Mouse (Mus musculus) left cerebral cortex, postnatal 25 days (tissue): ENCODE measurements at regions not wholly inside any gene's neighbourhood (a gene's known extent, or its start where the extent isn't known, plus 50 kb on each side); places are given as distances from the start of the nearest gene placed in this dataset.
"Not testable (repeated sequence)": the region's sequence is repeated elsewhere in the genome, so short reads cannot be mapped to it uniquely, and the experiment has no call there.

Source experiments
- DNase-seq, 2 experiments: peaks; one replicate each; pipeline ENCODE4 v3.0.0; 2022; ENCODE audit warnings: low spot score in 2 of 2, mixed read lengths in 1 of 2
- intact Hi-C: fragments of 180-260 bp; cut with DNase I; formaldehyde crosslinking; loops from one replicate; pipeline ENCODE4 v1.15.1; 2025

DNA sequence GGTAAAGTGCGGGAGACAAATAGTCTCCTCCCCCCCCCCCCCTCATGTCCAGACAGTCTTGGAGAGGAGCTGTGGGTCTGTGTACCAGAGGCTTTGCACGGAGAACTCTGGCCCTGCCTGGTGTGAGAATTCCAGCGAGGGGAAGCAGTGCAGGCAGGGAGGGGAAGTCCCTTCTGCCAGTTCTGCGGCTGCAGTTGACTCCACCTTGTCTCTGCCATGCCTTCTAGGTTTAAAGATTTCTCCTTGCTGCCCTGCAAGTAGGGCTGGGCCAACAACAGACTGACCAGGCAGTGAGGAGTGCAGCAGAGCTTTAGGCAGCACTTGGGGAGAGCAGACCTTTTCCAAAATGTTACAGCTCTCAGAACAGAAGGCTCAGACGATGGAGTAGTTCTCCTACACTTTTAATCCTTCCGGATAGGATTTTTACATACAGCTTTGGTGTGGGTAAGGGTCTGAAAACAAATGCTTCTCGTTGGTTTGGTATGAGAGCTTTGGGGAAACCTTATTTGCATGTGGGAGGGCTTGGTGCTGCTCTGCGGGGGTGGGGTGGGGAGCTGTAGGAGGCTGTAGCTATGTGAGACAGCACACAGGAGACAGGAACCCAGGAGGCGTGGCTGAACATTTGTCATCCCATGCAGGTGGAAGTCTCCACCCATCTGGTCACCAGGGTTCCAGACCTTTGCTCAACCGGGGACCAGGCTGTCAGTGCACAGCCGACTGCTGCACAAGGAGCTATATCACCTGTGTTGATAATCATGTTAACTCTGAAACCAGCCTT lies 96.8 kb upstream of the Ctso start:
- DNase-seq = no peak
- intact Hi-C loops = no loop called here

DNA sequence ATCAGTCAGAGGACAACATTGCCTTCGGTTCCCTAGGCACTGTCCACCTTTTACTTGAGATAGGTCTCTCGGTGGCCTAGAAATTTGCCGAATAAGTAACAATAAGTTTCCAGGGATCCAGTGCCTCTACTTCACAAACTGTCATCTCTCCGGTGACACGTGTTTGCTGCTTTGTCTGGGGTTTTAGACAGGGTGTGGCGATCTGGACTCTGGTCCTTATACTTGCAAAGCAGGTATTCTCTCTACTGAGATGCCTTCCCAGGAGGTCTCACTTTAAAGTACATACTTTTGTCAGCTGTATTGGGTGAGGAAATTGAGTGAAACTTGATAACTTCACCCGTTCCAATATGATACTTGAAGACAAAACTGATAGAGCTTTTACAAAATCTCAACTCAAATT lies 95.9 kb upstream of the Ctso start:
- intact Hi-C loops = no loop called here
- no peak for DNase-seq

DNA sequence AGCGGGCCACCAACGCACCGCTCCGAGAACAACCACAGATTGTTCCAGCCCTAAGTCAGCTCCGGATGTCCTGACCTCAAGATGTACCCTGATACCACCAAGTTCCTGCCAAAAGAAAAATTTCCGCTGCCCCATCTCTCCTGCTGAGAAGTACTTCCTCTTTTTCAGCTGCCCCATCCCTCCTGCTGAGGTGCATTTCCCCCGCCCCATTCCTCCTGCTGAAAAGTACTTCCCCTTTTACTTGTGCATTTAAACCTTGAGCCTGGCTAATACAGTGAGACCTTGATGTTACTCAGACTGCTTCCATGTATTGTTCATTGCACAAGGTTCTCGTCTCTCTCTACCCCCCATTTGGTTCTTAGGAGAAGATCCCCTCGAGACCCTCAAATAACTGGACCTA lies 94.3 kb upstream of the Ctso start:
- DNase-seq, intact Hi-C loops: not testable (repeated sequence)

DNA sequence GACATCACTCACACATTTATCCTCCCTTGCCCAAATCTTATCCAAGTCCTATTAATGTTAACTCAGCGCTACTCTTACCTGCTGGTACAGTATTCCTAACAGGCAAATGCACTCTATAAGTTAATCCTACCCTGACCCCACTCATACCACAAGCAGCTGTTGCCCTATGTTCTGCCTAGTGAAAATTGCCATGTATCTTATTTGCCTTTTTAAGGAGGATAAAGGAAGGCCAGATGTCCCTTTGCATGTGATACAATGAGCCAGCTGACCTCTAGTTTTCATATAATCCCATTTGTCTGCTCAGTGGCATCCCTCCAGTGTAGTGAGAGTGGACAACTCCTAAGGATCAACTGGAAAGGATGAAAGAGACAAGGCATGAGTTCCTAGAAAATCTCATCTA lies 67.9 kb upstream of the Ctso start:
- intact Hi-C loops = no loop called here
- no peak for DNase-seq
